20 mouse cellular contexts compared by ENCODE assay signal in the genomic region with DNA sequence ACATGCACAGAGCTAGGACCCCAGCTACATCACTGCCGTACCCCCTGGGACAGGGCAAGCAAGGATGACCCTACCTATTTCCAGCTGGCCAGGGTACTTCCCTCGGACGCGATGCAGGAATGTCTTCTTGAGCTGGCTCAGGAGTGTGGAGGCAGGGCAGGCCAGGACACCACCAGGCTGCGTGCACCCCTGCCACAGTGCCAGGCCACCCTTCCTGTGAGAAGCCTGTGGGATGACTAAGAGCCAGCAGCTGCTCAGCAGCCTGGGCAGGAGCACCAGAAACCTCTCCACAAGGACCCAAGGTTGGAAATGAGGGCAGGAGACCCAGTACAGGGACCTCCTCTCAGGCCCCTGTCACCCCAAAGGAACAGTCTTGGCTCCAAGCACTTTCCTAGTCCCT. TPM values are rescaled to one million over a fixed set of nuclear protein-coding genes. Genes with fewer than 3 reads are reported as not detected.
DNase-seq lines count a peak whose midpoint lies in the region; ATAC-seq and TF ChIP-seq lines count a peak whose summit lies in the region.
"Had no signal": no experiment of that assay in that cellular context is flagged by ENCODE, and none has a peak within 500 bp of the region (broad histone marks: within the 10 kb centered on the region; RNA-seq: fewer than 3 reads in every experiment).

No protein-coding gene starts in this region.

- no peak overlapping the region for H3K4me3 ChIP-seq in gastrocnemius, adult 2 months
- H3K4me3 ChIP-seq in heart, embryonic 13.5 days = no peak overlapping the region
- H3K4me3 ChIP-seq: embryonic facial prominence, embryonic 12.5 days; forebrain, embryonic 15.5 days; hindbrain, embryonic 15.5 days had no signal

- H3K36me3 ChIP-seq in heart, embryonic 13.5 days = peaks cover 12% of the 10 kb centered on the region
- H3K36me3 ChIP-seq: embryonic facial prominence, embryonic 12.5 days had no signal

- H3K9me3 ChIP-seq in heart, embryonic 13.5 days = no peaks in the 10 kb centered on the region
- H3K9me3 ChIP-seq: embryonic facial prominence, embryonic 12.5 days; forebrain, embryonic 15.5 days; hindbrain, embryonic 15.5 days had no signal

- H3K9ac ChIP-seq in heart, embryonic 13.5 days = peak overlapping the region; percentile 10; the same call in 1 of the 2 replicates
- H3K9ac ChIP-seq: embryonic facial prominence, embryonic 12.5 days; forebrain, embryonic 15.5 days; hindbrain, embryonic 15.5 days had no signal

- H3K27me3 ChIP-seq in heart, embryonic 13.5 days (replicated peaks) = no peaks in the 10 kb centered on the region; the same call in 1 of the 2 replicates
- H3K27me3 ChIP-seq: embryonic facial prominence, embryonic 12.5 days; forebrain, embryonic 15.5 days; hindbrain, embryonic 15.5 days had no signal

- ATAC-seq in heart, embryonic 13.5 days (ENCODE audit: extremely low read depth, insufficient number of reproducible peaks, low FRiP score, low TSS enrichment) = no peak
- ATAC-seq: forebrain, embryonic 15.5 days; intestine, embryonic 16.5 days had no signal

- no peak for TF ChIP-seq CTCF in gastrocnemius, adult 2 months (IDR thresholded peaks at IDR 0.05)

- H3K4me2 ChIP-seq in heart, embryonic 13.5 days = no peak overlapping the region
- H3K4me2 ChIP-seq: embryonic facial prominence, embryonic 12.5 days; forebrain, embryonic 15.5 days; heart, embryonic 11.5 days; hindbrain, embryonic 15.5 days had no signal

- peak overlapping the region; percentile 5; the same call in 1 of the 2 replicates for H3K27ac ChIP-seq in gastrocnemius, adult 2 months
- H3K27ac ChIP-seq in heart, embryonic 13.5 days (replicated peaks) = peak overlapping the region; percentile 17; the same call in 1 of the 2 replicates
- H3K27ac ChIP-seq: embryonic facial prominence, embryonic 12.5 days; forebrain, embryonic 15.5 days; hindbrain, embryonic 15.5 days had no signal

- DNase-seq in gastrocnemius, adult 2 months = no peak
- DNase-seq in gastrocnemius, postnatal 10 days = no peak
- no peak for DNase-seq in heart, adult 8-10 months (ENCODE audit: low spot score)
- DNase-seq in urinary bladder, postnatal 14 days (ENCODE audit: low spot score) = peak; percentile 33
- DNase-seq in urinary bladder, postnatal 10 days (ENCODE audit: low spot score) = no peak
- no peak for DNase-seq in lung, adult 18-20 months
- no peak for DNase-seq in adrenal gland, postnatal 36 days
- DNase-seq: adrenal gland, postnatal 10 days; cerebellum, adult 11-12 months; cerebellum, adult 9-10 months; cerebellum, postnatal 25 days; gastrocnemius, postnatal 25 days; heart, adult 11 months had no signal

- intact Hi-C loops in gastrocnemius, adult 2 months (cut with DNase I) = loop anchor here (10.0 kb wide), 1 partner anchor 80 kb away; no protein-coding TSS in a partner anchor

- WGBS in heart, embryonic 13.5 days = 75% methylated on average over 5 of the region's 5 CpGs

- peaks cover 48% of the 10 kb centered on the region for H3K4me1 ChIP-seq in heart, embryonic 13.5 days

RNA-seq across cellular contexts. Expression of a gene that starts 26.0 kb away (rescaled TPM):
- under 1 TPM; 0.20 to 0.33 TPM for total RNA-seq in gastrocnemius, adult 2 months (2021)
- total RNA-seq in gastrocnemius, postnatal 10 days (2021) = 1 to 10 TPM; 3.5 to 5.8 TPM
- 0.67 and 1.2 TPM in 2 replicates for polyA plus RNA-seq in heart, embryonic 13.5 days (2015; fragmentation: Nextera tagmentation; extraction: Ambion mirVana)
- total RNA-seq in heart, adult 8-10 months (2022) = under 1 TPM; 0.25 to 0.66 (median 0.53) TPM
- 1 to 10 TPM; 2.1 TPM for total RNA-seq in adrenal gland, postnatal 36 days (2021)
- total RNA-seq: hematopoietic stem cell, adult 5-6 weeks had no signal

RNA-seq across cellular contexts. Expression of a gene that starts 52.5 kb away (rescaled TPM):
- total RNA-seq in gastrocnemius, adult 2 months (2021) = 10 to 100 TPM; 15.4 to 19.6 TPM
- total RNA-seq in gastrocnemius, postnatal 10 days (2021) = 10 to 100 TPM; 16.4 to 22.7 TPM
- polyA plus RNA-seq in heart, embryonic 13.5 days (2015; fragmentation: Nextera tagmentation; extraction: Ambion mirVana) = 42.1 and 47.2 TPM in 2 replicates
- total RNA-seq in heart, adult 8-10 months (2022) = 10 to 100 TPM; 14.7 to 17.6 (median 16.4) TPM
- total RNA-seq in adrenal gland, postnatal 36 days (2021) = 10 to 100 TPM; 57.2 to 65.2 TPM
